Mouse (Mus musculus) neural tube, embryonic 11.5 days (tissue): ENCODE results near the gene Mterf2. TPM values are rescaled to one million over a fixed set of nuclear protein-coding genes. Genes with fewer than 3 reads are reported as not detected.

ENCODE experiments used
- ATAC-seq: fragments of 200-750 bp; cut with Nextera tagmentation; 2 replicates; pipeline ENCODE4 v1.8.0; 2017; ENCODE audit warnings: moderate number of reproducible peaks, mild to moderate bottlenecking, moderate TSS enrichment, moderate library complexity; ENCODE audit not compliant: insufficient read depth, low FRiP score, low TSS enrichment
- DNase-seq: peaks from one replicate; pipeline ENCODE4 v3.0.0-alpha.2; 2015; ENCODE audit warnings: low spot score
- H3K27ac ChIP-seq: fragments of 300-500 bp; sonication (generic); 2 replicates; pipeline ENCODE4 v1.5.1; 2014; ENCODE audit warnings: low read depth, mild to moderate bottlenecking, low read length
- H3K27me3 ChIP-seq: fragments of 300-500 bp; sonication (generic); 2 replicates; pipeline ENCODE4 v1.6.1; 2014; ENCODE audit warnings: mild to moderate bottlenecking, low read length, mixed read lengths; ENCODE audit not compliant: control insufficient read depth, insufficient read depth
- H3K36me3 ChIP-seq: fragments of 300-500 bp; sonication (generic); 2 replicates; pipeline ENCODE4 v1.6.1; 2014; ENCODE audit warnings: mild to moderate bottlenecking, low read length, moderate library complexity, mixed read lengths; ENCODE audit not compliant: control insufficient read depth, insufficient read depth
- H3K4me1 ChIP-seq: fragments of 300-500 bp; sonication (generic); 2 replicates; pipeline ENCODE4 v1.6.1; 2014; ENCODE audit warnings: low read length, mixed read lengths; ENCODE audit not compliant: control insufficient read depth, insufficient read depth
- H3K4me2 ChIP-seq: fragments of 300-500 bp; sonication (generic); 2 replicates; pipeline ENCODE4 v1.6.1; 2014; ENCODE audit warnings: low read depth, mild to moderate bottlenecking, moderate library complexity
- H3K4me3 ChIP-seq: fragments of 300-500 bp; sonication (generic); 2 replicates; pipeline ENCODE4 v1.5.1; 2014; ENCODE audit warnings: low read depth, low read length
- H3K9ac ChIP-seq: fragments of 300-500 bp; sonication (generic); 2 replicates; pipeline ENCODE4 v1.6.1; 2014; ENCODE audit warnings: mild to moderate bottlenecking, low read length
- H3K9me3 ChIP-seq: fragments of 300-500 bp; sonication (generic); 2 replicates; pipeline ENCODE4 v1.6.1; 2016; ENCODE audit warnings: low read length; ENCODE audit not compliant: control insufficient read depth
- WGBS: fragments of 180-500 bp; shearing (Covaris S2); extraction: QIAGEN DNeasy Blood & Tissue Kit; methylation state at CpG from one replicate; pipeline ENCODE4 v1.1.7; 2014; 5-methylcytosine and 5-hydroxymethylcytosine counted together
- polyA plus RNA-seq: library from polyadenylated mRNA; unstranded; fragments of >200 nt; fragmentation: Nextera tagmentation; extraction: Ambion mirVana; gene quantifications from 2 replicates; pipeline ENCODE4 v1.2.1, GENCODE M21; 2014

Gene Mterf2
- polyA plus RNA-seq, 1 experiment from 2014 or later: 35.9 TPM

GRCm38 (mm10) chr10:85102247-85103084, 25.4 kb downstream of the Mterf2 start, which contains the start of the genes Fhl4 and Tmem263:
TSS of gene Fhl4 (minus strand) at chr10:85102495.
TSS of gene Tmem263 (plus strand) at chr10:85102627.
- under 1% methylated on average over 61 of the region's 96 CpGs for WGBS
- Histone ChIP-seq H3K4me2 (peak within 1 kb of the TSS; percentile 82), H3K4me1 (no peaks in the 10 kb centered on the region), H3K36me3 (no peaks in the 10 kb centered on the region), H3K27ac (peak within 1 kb of the TSS; percentile 74), H3K27me3 (no peaks in the 10 kb centered on the region), H3K9me3 (no peaks in the 10 kb centered on the region), H3K4me3 (peak within 1 kb of the TSS; percentile 94), H3K9ac (peak within 1 kb of the TSS; percentile 87)
- DNase-seq (peak; percentile 97), ATAC-seq (peak; percentile 96)

GRCm38 (mm10) chr10:85101841-85102240, 26.0 kb downstream of the Mterf2 start:
- Histone ChIP-seq H3K9me3 (no peaks in the 10 kb centered on the region), H3K36me3 (no peaks in the 10 kb centered on the region), H3K27ac (peak overlapping the region; percentile 74), H3K27me3 (no peaks in the 10 kb centered on the region), H3K4me2 (peak overlapping the region; percentile 82), H3K4me1 (no peaks in the 10 kb centered on the region), H3K9ac (peak overlapping the region; percentile 87), H3K4me3 (peak overlapping the region; percentile 94)
- no peak for DNase-seq
- ATAC-seq: peak; percentile 40; the same call in 1 of the 2 replicates
- under 1% methylated on average over 10 of the region's 10 CpGs for WGBS

GRCm38 (mm10) chr10:85071605-85072152, 56.1 kb downstream of the Mterf2 start:
- H3K4me3 ChIP-seq: no peak overlapping the region
- H3K27me3 ChIP-seq: no peaks in the 10 kb centered on the region
- no peak overlapping the region for H3K27ac ChIP-seq
- no peaks in the 10 kb centered on the region for H3K4me1 ChIP-seq
- H3K9ac ChIP-seq: no peak overlapping the region
- no peaks in the 10 kb centered on the region for H3K36me3 ChIP-seq
- no peak for ATAC-seq
- no peak overlapping the region for H3K4me2 ChIP-seq
- no peak for DNase-seq
- WGBS: 60% methylated on average over 4 of the region's 4 CpGs
- no peaks in the 10 kb centered on the region for H3K9me3 ChIP-seq

Other genes with a start within 250 kb of the Mterf2 start
- gene Ric8b, start 210.4 kb downstream of the Mterf2 start, polyA plus RNA-seq: 31.7 and 32.9 TPM in 2 replicates
- gene Fhl4, start 25.5 kb downstream of the Mterf2 start, polyA plus RNA-seq: 0.84 and 0.93 TPM in 2 replicates
- 59.5 and 65.7 TPM in 2 replicates for gene Tmem263, start 25.4 kb downstream of the Mterf2 start, polyA plus RNA-seq
- gene Cry1, start 57.0 kb upstream of the Mterf2 start, polyA plus RNA-seq: 31.7 and 34.2 TPM in 2 replicates